Mouse (Mus musculus) CH12F3 (cell line): ENCODE results near the gene Dll4.

Experiments used
- in situ Hi-C: fragments of 300-500 bp; cut with MboI; formaldehyde crosslinking; loops from 2 replicates; pipeline ENCODE4 v1.14.3; 2020; ENCODE audit warnings: low sequenced_read_pairs

Gene Dll4

GRCm38 (mm10) chr2:119332177-119332661 lies 6.6 kb downstream of the Dll4 start:
- in situ Hi-C loops: no loop called here

GRCm38 (mm10) chr2:119334135-119334534 lies 8.6 kb downstream of the Dll4 start:
- in situ Hi-C loops: no loop called here

- in situ Hi-C loops: no loop called here
These were observed 9.5 kb downstream of the Dll4 start for GRCm38 (mm10) chr2:119334964-119335525.

GRCm38 (mm10) chr2:119335535-119335934 lies 10.0 kb downstream of the Dll4 start:
- in situ Hi-C loops: no loop called here

- in situ Hi-C loops: no loop called here
These were observed 10.4 kb downstream of the Dll4 start for GRCm38 (mm10) chr2:119336002-119336401.

GRCm38 (mm10) chr2:119336470-119336869 lies 10.9 kb downstream of the Dll4 start:
- in situ Hi-C loops: no loop called here

- in situ Hi-C loops: no loop called here
These were observed 12.1 kb downstream of the Dll4 start for GRCm38 (mm10) chr2:119337425-119338265.

- in situ Hi-C loops: no loop called here
These were observed 19.1 kb downstream of the Dll4 start for GRCm38 (mm10) chr2:119344537-119345138.

- in situ Hi-C loops: no loop called here
These were observed 25.2 kb downstream of the Dll4 start, which contains the start of gene Chac1 for GRCm38 (mm10) chr2:119350555-119351486. Chac1 (plus strand) TSS chr2:119351229.

- in situ Hi-C loops: no loop called here
These were observed 28.1 kb downstream of the Dll4 start for GRCm38 (mm10) chr2:119353707-119354106.

GRCm38 (mm10) chr2:119355089-119355488 lies 29.5 kb downstream of the Dll4 start:
- in situ Hi-C loops: no loop called here

- in situ Hi-C loops: no loop called here
These were observed 30.1 kb downstream of the Dll4 start for GRCm38 (mm10) chr2:119355651-119356050.

GRCm38 (mm10) chr2:119356310-119356709 lies 30.7 kb downstream of the Dll4 start:
- in situ Hi-C loops: no loop called here

- in situ Hi-C loops: no loop called here
These were observed 31.2 kb downstream of the Dll4 start for GRCm38 (mm10) chr2:119356805-119357204.

GRCm38 (mm10) chr2:119358249-119358648 lies 32.7 kb downstream of the Dll4 start:
- in situ Hi-C loops: no loop called here

GRCm38 (mm10) chr2:119359721-119360291 lies 34.2 kb downstream of the Dll4 start:
- in situ Hi-C loops: no loop called here

GRCm38 (mm10) chr2:119364969-119365368 lies 39.4 kb downstream of the Dll4 start:
- in situ Hi-C loops: no loop called here

- in situ Hi-C loops: no loop called here
These were observed 41.8 kb downstream of the Dll4 start for GRCm38 (mm10) chr2:119367346-119367745.

- in situ Hi-C loops: no loop called here
These were observed 44.5 kb downstream of the Dll4 start for GRCm38 (mm10) chr2:119370116-119370515.

GRCm38 (mm10) chr2:119377286-119377685 lies 51.7 kb downstream of the Dll4 start:
- in situ Hi-C loops: no loop called here
